Mouse (Mus musculus) embryonic facial prominence, embryonic 14.5 days (tissue): ENCODE results near the gene Fam155a. TPM values are rescaled to one million over a fixed set of nuclear protein-coding genes. Genes with fewer than 3 reads are reported as not detected.

Experiments used
- ATAC-seq: fragments of 200-750 bp; cut with Nextera tagmentation; 2 replicates; pipeline ENCODE4 v1.8.0; 2017; ENCODE audit warnings: low read depth, moderate number of reproducible peaks, moderate TSS enrichment
- DNase-seq: peaks from one replicate; pipeline ENCODE4 v3.0.0-alpha.2; 2015; ENCODE audit warnings: low spot score
- H3K27ac ChIP-seq: fragments of 300-500 bp; sonication (generic); replicated peaks from 2 replicates; pipeline ENCODE4 v1.5.1; 2014; ENCODE audit warnings: low read depth, mild to moderate bottlenecking, low read length, moderate library complexity
- H3K27me3 ChIP-seq: fragments of 300-500 bp; sonication (generic); replicated peaks from 2 replicates; pipeline ENCODE4 v1.6.1; 2014; ENCODE audit warnings: low read length; ENCODE audit not compliant: control insufficient read depth, insufficient read depth
- H3K36me3 ChIP-seq: fragments of 300-500 bp; sonication (generic); 2 replicates; pipeline ENCODE4 v1.6.1; 2014; ENCODE audit warnings: low read length, mixed read lengths; ENCODE audit not compliant: control insufficient read depth, insufficient read depth
- H3K4me1 ChIP-seq: fragments of 300-500 bp; sonication (generic); 2 replicates; pipeline ENCODE4 v1.6.1; 2014; ENCODE audit warnings: antibody characterized with exemption, low read length; ENCODE audit not compliant: control insufficient read depth, insufficient read depth
- H3K4me2 ChIP-seq: fragments of 300-500 bp; sonication (generic); 2 replicates; pipeline ENCODE4 v1.6.1; 2014; ENCODE audit warnings: low read depth, mild to moderate bottlenecking, low read length, moderate library complexity, mixed read lengths
- H3K4me3 ChIP-seq: fragments of 300-500 bp; sonication (generic); 2 replicates; pipeline ENCODE4 v1.5.1; 2014; ENCODE audit warnings: low read depth, mild to moderate bottlenecking, low read length
- H3K9ac ChIP-seq: fragments of 300-500 bp; sonication (generic); 2 replicates; pipeline ENCODE4 v1.6.1; 2014; ENCODE audit warnings: low read depth, mild to moderate bottlenecking, low read length, moderate library complexity, mixed read lengths
- H3K9me3 ChIP-seq: fragments of 300-500 bp; sonication (generic); 2 replicates; pipeline ENCODE4 v1.6.1; 2016; ENCODE audit warnings: low read length; ENCODE audit not compliant: control insufficient read depth
- WGBS: fragments of 180-500 bp; shearing (Covaris S2); extraction: QIAGEN DNeasy Blood & Tissue Kit; methylation state at CpG from one replicate; pipeline ENCODE4 v1.1.7; 2014; 5-methylcytosine and 5-hydroxymethylcytosine counted together
- polyA plus RNA-seq: library from polyadenylated mRNA; unstranded; fragments of >200 nt; fragmentation: Nextera tagmentation; extraction: Ambion mirVana; gene quantifications from 2 replicates; pipeline ENCODE4 v1.2.1, GENCODE M21; 2014

Fam155a gene
- polyA plus RNA-seq, 1 experiment from 2014 or later: 1.0 TPM

- Histone ChIP-seq H3K27me3 (no peaks in the 10 kb centered on the region), H3K36me3 (no peaks in the 10 kb centered on the region), H3K27ac (no peak overlapping the region), H3K4me2 (no peak overlapping the region), H3K9ac (no peak overlapping the region), H3K4me3 (no peak overlapping the region), H3K4me1 (no peaks in the 10 kb centered on the region), H3K9me3 (no peaks in the 10 kb centered on the region)
- DNase-seq: no peak
- no peak for ATAC-seq
- WGBS: 87% methylated on average over 5 of the region's 5 CpGs
Measured at GRCm38 (mm10) chr8:9453742-9454141, 317.2 kb downstream of the Fam155a start.

- ATAC-seq: no peak
Measured at GRCm38 (mm10) chr8:9451543-9451942, 319.4 kb downstream of the Fam155a start.

DNA sequence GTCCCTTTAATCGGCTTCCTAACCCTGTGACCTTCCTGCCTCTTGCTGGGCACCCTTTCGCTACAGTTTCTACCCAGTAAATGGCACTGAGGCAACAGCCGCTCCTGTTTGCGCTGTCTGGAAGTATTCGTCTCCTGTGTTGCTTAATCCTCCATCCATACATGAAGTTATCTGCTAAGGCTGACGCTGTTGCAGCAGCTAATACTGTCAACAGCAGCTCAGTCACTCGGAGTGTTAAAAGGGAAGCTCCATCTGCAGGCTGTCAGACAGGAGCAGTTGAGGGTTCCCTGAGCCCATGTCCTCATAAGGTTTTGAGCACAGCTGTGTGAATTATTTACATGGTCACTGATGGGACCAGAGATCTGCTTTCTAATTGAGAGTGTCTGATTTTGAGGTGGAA lies 322.3 kb downstream of the Fam155a start:
- Histone ChIP-seq H3K4me1 (no peaks in the 10 kb centered on the region), H3K4me3 (no peak overlapping the region), H3K27ac (no peak overlapping the region), H3K4me2 (no peak overlapping the region), H3K27me3 (no peaks in the 10 kb centered on the region), H3K9me3 (no peaks in the 10 kb centered on the region), H3K9ac (no peak overlapping the region), H3K36me3 (no peaks in the 10 kb centered on the region)
- whole genome bisulfite sequencing: 66% methylated on average over 7 of the region's 7 CpGs
- DNase-seq (no peak), ATAC-seq (no peak)

More at GRCm38 (mm10) chr8:9451543-9451942, 319.4 kb downstream of the Fam155a start:
- no peaks in the 10 kb centered on the region for H3K36me3 ChIP-seq
- H3K4me2 ChIP-seq: no peak overlapping the region
- no peaks in the 10 kb centered on the region for H3K27me3 ChIP-seq
- no peak for DNase-seq
- H3K9ac ChIP-seq: no peak overlapping the region
- H3K4me3 ChIP-seq: no peak overlapping the region
- 61% methylated on average over 4 of the region's 4 CpGs for WGBS
- H3K9me3 ChIP-seq: no peaks in the 10 kb centered on the region
- no peak overlapping the region for H3K27ac ChIP-seq
- no peaks in the 10 kb centered on the region for H3K4me1 ChIP-seq

DNA sequence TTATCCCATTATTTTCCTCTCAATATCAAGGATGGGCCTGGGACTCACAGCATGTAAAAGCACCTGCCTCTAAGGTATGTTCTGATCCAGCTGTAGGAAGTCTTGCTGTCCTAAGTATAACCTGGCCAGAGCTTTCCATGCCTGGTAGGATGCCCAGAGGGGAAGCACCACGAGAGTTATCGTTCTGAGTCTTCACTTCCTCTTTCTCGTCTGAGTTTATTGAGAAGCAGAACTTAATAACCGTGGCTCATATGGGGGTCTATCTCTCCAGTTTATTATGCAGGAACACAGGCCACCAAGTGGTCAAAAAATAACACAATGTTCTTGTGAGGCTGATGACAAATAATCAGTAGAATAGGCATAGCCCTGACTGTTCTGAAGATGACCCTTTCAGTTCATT lies 333.1 kb downstream of the Fam155a start:
- Histone ChIP-seq H3K9me3 (no peaks in the 10 kb centered on the region), H3K27me3 (no peaks in the 10 kb centered on the region), H3K36me3 (no peaks in the 10 kb centered on the region), H3K4me2 (no peak overlapping the region), H3K4me1 (no peaks in the 10 kb centered on the region; the same call in 1 of the 2 replicates), H3K9ac (no peak overlapping the region), H3K4me3 (no peak overlapping the region), H3K27ac (no peak overlapping the region)
- DNase-seq (no peak), ATAC-seq (no peak)
- 83% methylated on average over 4 of the region's 4 CpGs for WGBS

GRCm38 (mm10) chr8:9435501-9435900 lies 335.5 kb downstream of the Fam155a start:
- H3K4me2 ChIP-seq: no peak overlapping the region
- H3K4me3 ChIP-seq: no peak overlapping the region

DNA sequence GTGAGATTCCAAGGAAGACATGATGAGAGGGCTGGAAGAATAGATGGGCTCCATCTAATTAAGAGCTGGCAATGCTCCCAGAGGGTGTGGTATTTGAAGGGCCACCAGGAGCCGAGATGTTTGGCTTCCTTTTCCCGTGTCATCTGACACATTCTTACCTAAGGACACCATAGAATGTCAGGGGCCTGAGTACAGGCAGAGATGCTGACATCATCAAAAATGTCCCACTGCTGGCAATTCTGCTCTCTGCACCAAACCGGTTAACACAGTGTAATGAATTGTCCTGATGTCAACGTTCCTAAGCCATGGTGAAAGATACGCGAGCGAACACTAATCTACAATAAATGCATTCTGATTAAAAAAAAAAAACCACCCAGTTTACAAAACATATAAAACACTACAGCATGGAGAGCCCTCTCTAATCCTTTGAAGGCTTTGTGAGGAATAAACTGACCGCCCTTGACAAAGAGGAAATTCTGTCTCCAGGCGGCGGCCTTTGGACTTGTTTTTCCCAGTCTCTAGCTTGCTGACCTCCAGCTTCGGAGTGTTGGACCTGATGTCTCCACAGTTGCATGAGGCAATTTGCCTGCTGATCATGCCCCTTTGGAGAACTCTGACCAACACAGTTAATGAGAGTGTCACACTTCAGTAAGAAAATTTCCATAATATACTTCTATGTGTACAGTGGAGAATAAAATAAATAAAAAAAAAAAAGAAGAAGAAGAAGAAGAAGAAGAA lies 338.2 kb downstream of the Fam155a start:
- no peak for ATAC-seq
- 80% methylated on average over 11 of the region's 11 CpGs for WGBS
- H3K9ac ChIP-seq: no peak overlapping the region
- no peaks in the 10 kb centered on the region for H3K27me3 ChIP-seq
- H3K36me3 ChIP-seq: no peaks in the 10 kb centered on the region
- H3K4me2 ChIP-seq: no peak overlapping the region
- no peak for DNase-seq
- H3K9me3 ChIP-seq: no peaks in the 10 kb centered on the region
- H3K27ac ChIP-seq: no peak overlapping the region
- H3K4me3 ChIP-seq: no peak overlapping the region
- no peaks in the 10 kb centered on the region; the same call in 1 of the 2 replicates for H3K4me1 ChIP-seq

More at GRCm38 (mm10) chr8:9435501-9435900, 335.5 kb downstream of the Fam155a start:
- Histone ChIP-seq H3K9me3 (no peaks in the 10 kb centered on the region), H3K27me3 (no peaks in the 10 kb centered on the region), H3K4me1 (no peaks in the 10 kb centered on the region; the same call in 1 of the 2 replicates), H3K9ac (no peak overlapping the region), H3K27ac (no peak overlapping the region), H3K36me3 (no peaks in the 10 kb centered on the region)
- DNase-seq: no peak
- no peak for ATAC-seq
- WGBS: 57% methylated on average over 10 of the region's 10 CpGs

DNA sequence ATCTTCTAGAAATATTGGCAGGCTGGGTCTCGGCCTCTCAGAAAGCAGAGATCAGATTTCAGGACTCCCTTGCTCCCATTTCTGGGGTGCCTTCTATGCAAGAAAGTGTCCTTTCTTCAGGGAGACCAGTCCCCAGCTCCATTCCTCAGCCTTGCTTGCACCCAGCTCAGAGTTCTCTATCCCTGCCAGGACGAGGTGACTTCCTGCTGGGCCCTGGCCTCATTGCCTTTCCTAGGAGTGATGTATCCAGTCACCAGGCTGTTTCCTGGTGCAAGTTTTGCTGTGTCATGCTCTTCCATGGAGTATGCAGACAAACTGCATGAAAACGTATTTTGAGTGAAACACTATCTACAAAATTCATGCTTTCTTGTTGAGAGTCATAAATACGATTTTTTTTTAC lies 342.1 kb downstream of the Fam155a start:
- WGBS: 53% methylated on average over 4 of the region's 4 CpGs
- Histone ChIP-seq H3K9me3 (no peaks in the 10 kb centered on the region), H3K4me1 (no peaks in the 10 kb centered on the region), H3K4me3 (no peak overlapping the region), H3K4me2 (no peak overlapping the region), H3K36me3 (no peaks in the 10 kb centered on the region), H3K27ac (no peak overlapping the region), H3K27me3 (no peaks in the 10 kb centered on the region), H3K9ac (no peak overlapping the region)
- ATAC-seq (no peak), DNase-seq (no peak)

GRCm38 (mm10) chr8:9424069-9424468 lies 346.9 kb downstream of the Fam155a start:
- Histone ChIP-seq H3K4me1 (no peaks in the 10 kb centered on the region), H3K4me2 (no peak overlapping the region), H3K4me3 (no peak overlapping the region), H3K9me3 (no peaks in the 10 kb centered on the region), H3K27ac (no peak overlapping the region), H3K27me3 (no peaks in the 10 kb centered on the region), H3K9ac (no peak overlapping the region), H3K36me3 (no peaks in the 10 kb centered on the region)
- ATAC-seq: no peak
- 74% methylated on average over 2 of the region's 2 CpGs for WGBS
- DNase-seq: no peak

DNA sequence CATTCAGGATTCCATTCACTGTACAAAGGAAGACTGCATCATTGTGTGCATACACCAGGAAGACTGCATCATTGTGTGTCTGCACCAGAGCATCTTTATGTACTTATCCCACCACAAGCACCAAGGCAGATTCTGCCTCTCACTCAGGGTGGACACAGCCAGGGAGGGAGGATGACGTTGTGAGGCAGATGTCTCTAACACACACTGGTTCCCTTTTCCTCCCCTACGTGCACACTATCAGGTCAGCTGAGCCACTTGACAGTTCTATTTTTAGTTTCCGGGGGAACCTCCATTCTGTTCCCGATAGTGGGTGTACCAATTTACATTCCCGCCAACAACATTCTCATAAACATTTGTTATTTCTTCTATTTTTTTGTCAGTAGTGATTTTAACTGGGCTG lies 347.4 kb downstream of the Fam155a start:
- WGBS: 63% methylated on average over 5 of the region's 5 CpGs
- Histone ChIP-seq H3K9me3 (no peaks in the 10 kb centered on the region), H3K27ac (no peak overlapping the region), H3K4me1 (no peaks in the 10 kb centered on the region), H3K4me2 (no peak overlapping the region), H3K36me3 (no peaks in the 10 kb centered on the region), H3K4me3 (no peak overlapping the region), H3K27me3 (no peaks in the 10 kb centered on the region), H3K9ac (no peak overlapping the region)
- ATAC-seq (no peak), DNase-seq (no peak)
